Mouse (Mus musculus): ENCODE data around the gene Yrdc. TPM values are rescaled to one million over a fixed set of nuclear protein-coding genes. Genes with fewer than 3 reads are reported as not detected.

Yrdc gene
- polyA plus RNA-seq, 1 experiment from 2014 or later: 41.0 TPM

- H3K4me3 ChIP-seq (ENCODE audit: low read depth, low read length): no peak overlapping the region
- no peak for DNase-seq (ENCODE audit: low spot score)
- 73% methylated on average over 7 of the region's 7 CpGs for WGBS
- no peaks in the 10 kb centered on the region for H3K4me1 ChIP-seq (ENCODE audit: control insufficient read depth, insufficient read depth, low read length)
- H3K9ac ChIP-seq (replicated peaks; ENCODE audit: low read length): no peak overlapping the region
- no peak for ATAC-seq (replicated peaks; ENCODE audit: insufficient number of reproducible peaks, low FRiP score, low TSS enrichment, low read depth)
- H3K9me3 ChIP-seq (replicated peaks; ENCODE audit: control insufficient read depth, low read length): no peaks in the 10 kb centered on the region
- H3K4me2 ChIP-seq (ENCODE audit: low read depth, low read length): no peak overlapping the region
- no peak overlapping the region for H3K27ac ChIP-seq (replicated peaks; ENCODE audit: low read depth, low read length)
- peaks cover 20% of the 10 kb centered on the region for H3K27me3 ChIP-seq (ENCODE audit: control insufficient read depth, insufficient read depth, low read length)
- no peaks in the 10 kb centered on the region for H3K36me3 ChIP-seq (replicated peaks; ENCODE audit: control insufficient read depth, insufficient read depth, low read depth, low read length)
These were observed 38.2 kb downstream of the Yrdc start for GRCm38 (mm10) chr4:124888702-124889101.

- no peak overlapping the region for H3K4me3 ChIP-seq (ENCODE audit: low read depth, low read length)
- no peaks in the 10 kb centered on the region for H3K36me3 ChIP-seq (replicated peaks; ENCODE audit: control insufficient read depth, insufficient read depth, low read depth, low read length)
- H3K27ac ChIP-seq (replicated peaks; ENCODE audit: low read depth, low read length): no peak overlapping the region
- peaks cover 33% of the 10 kb centered on the region for H3K27me3 ChIP-seq (ENCODE audit: control insufficient read depth, insufficient read depth, low read length)
- DNase-seq (ENCODE audit: low spot score) (no peak), ATAC-seq (replicated peaks; ENCODE audit: insufficient number of reproducible peaks, low FRiP score, low TSS enrichment, low read depth) (no peak)
- WGBS: 92% methylated on average over 2 of the region's 2 CpGs
- H3K4me1 ChIP-seq (ENCODE audit: control insufficient read depth, insufficient read depth, low read length): 0 out of 2 replicates have a peak, but pooled peaks cover 5% of the 10 kb centered on the region
- H3K9me3 ChIP-seq (replicated peaks; ENCODE audit: control insufficient read depth, low read length): no peaks in the 10 kb centered on the region
- no peak overlapping the region for H3K4me2 ChIP-seq (ENCODE audit: low read depth, low read length)
- no peak overlapping the region for H3K9ac ChIP-seq (replicated peaks; ENCODE audit: low read length)
These were observed 39.5 kb downstream of the Yrdc start for GRCm38 (mm10) chr4:124889935-124890334.

- Histone ChIP-seq H3K4me2 (ENCODE audit: low read depth, low read length) (no peak overlapping the region), H3K4me3 (ENCODE audit: low read depth, low read length) (no peak overlapping the region), H3K27me3 (ENCODE audit: control insufficient read depth, insufficient read depth, low read length) (peaks cover 36% of the 10 kb centered on the region), H3K4me1 (ENCODE audit: control insufficient read depth, insufficient read depth, low read length) (0 out of 2 replicates have a peak, but pooled peaks cover 6% of the 10 kb centered on the region), H3K9ac (replicated peaks; ENCODE audit: low read length) (no peak overlapping the region), H3K36me3 (replicated peaks; ENCODE audit: control insufficient read depth, insufficient read depth, low read depth, low read length) (no peaks in the 10 kb centered on the region), H3K9me3 (replicated peaks; ENCODE audit: control insufficient read depth, low read length) (no peaks in the 10 kb centered on the region), H3K27ac (replicated peaks; ENCODE audit: low read depth, low read length) (no peak overlapping the region)
- 82% methylated on average over 5 of the region's 5 CpGs for WGBS
- DNase-seq (ENCODE audit: low spot score) (no peak), ATAC-seq (replicated peaks; ENCODE audit: insufficient number of reproducible peaks, low FRiP score, low TSS enrichment, low read depth) (no peak)
These were observed 40.4 kb downstream of the Yrdc start for GRCm38 (mm10) chr4:124890831-124891230.

GRCm38 (mm10) chr4:124893769-124894168, 43.3 kb downstream of the Yrdc start:
- Histone ChIP-seq H3K27me3 (ENCODE audit: control insufficient read depth, insufficient read depth, low read length) (peaks cover 41% of the 10 kb centered on the region), H3K9me3 (replicated peaks; ENCODE audit: control insufficient read depth, low read length) (no peaks in the 10 kb centered on the region), H3K4me3 (ENCODE audit: low read depth, low read length) (no peak overlapping the region), H3K9ac (replicated peaks; ENCODE audit: low read length) (no peak overlapping the region), H3K4me2 (ENCODE audit: low read depth, low read length) (no peak overlapping the region), H3K36me3 (replicated peaks; ENCODE audit: control insufficient read depth, insufficient read depth, low read depth, low read length) (no peaks in the 10 kb centered on the region), H3K4me1 (ENCODE audit: control insufficient read depth, insufficient read depth, low read length) (0 out of 2 replicates have a peak, but pooled peaks cover 6% of the 10 kb centered on the region), H3K27ac (replicated peaks; ENCODE audit: low read depth, low read length) (no peak overlapping the region)
- DNase-seq (ENCODE audit: low spot score) (no peak), ATAC-seq (replicated peaks; ENCODE audit: insufficient number of reproducible peaks, low FRiP score, low TSS enrichment, low read depth) (no peak)
- WGBS: 32% methylated on average over 6 of the region's 6 CpGs

- Histone ChIP-seq H3K9me3 (replicated peaks; ENCODE audit: control insufficient read depth, low read length) (no peaks in the 10 kb centered on the region), H3K4me2 (ENCODE audit: low read depth, low read length) (peak overlapping the region; percentile 76), H3K9ac (replicated peaks; ENCODE audit: low read length) (peak overlapping the region; percentile 22), H3K36me3 (replicated peaks; ENCODE audit: control insufficient read depth, insufficient read depth, low read depth, low read length) (no peaks in the 10 kb centered on the region), H3K4me3 (ENCODE audit: low read depth, low read length) (peak overlapping the region; percentile 40), H3K27me3 (ENCODE audit: control insufficient read depth, insufficient read depth, low read length) (peaks cover 43% of the 10 kb centered on the region), H3K4me1 (ENCODE audit: control insufficient read depth, insufficient read depth, low read length) (0 out of 2 replicates have a peak, but pooled peaks cover 8% of the 10 kb centered on the region), H3K27ac (replicated peaks; ENCODE audit: low read depth, low read length) (no peak overlapping the region)
- ATAC-seq (replicated peaks; ENCODE audit: insufficient number of reproducible peaks, low FRiP score, low TSS enrichment, low read depth) (0 out of 2 replicates have a peak, but pooled peaks have one; percentile 49), DNase-seq (ENCODE audit: low spot score) (no peak)
- WGBS: 2% methylated on average over 83 of the region's 83 CpGs
These were observed 44.3 kb downstream of the Yrdc start for GRCm38 (mm10) chr4:124894508-124895428.

GRCm38 (mm10) chr4:124898428-124898827, 47.9 kb downstream of the Yrdc start:
- Histone ChIP-seq H3K4me1 (ENCODE audit: control insufficient read depth, insufficient read depth, low read length) (0 out of 2 replicates have a peak, but pooled peaks cover 8% of the 10 kb centered on the region), H3K27me3 (ENCODE audit: control insufficient read depth, insufficient read depth, low read length) (peaks cover 30% of the 10 kb centered on the region)

GRCm38 (mm10) chr4:124899906-124900305, 49.4 kb downstream of the Yrdc start:
- Histone ChIP-seq H3K4me1 (ENCODE audit: control insufficient read depth, insufficient read depth, low read length) (0 out of 2 replicates have a peak, but pooled peaks cover 3% of the 10 kb centered on the region), H3K4me2 (ENCODE audit: low read depth, low read length) (no peak overlapping the region), H3K9me3 (replicated peaks; ENCODE audit: control insufficient read depth, low read length) (no peaks in the 10 kb centered on the region), H3K27ac (replicated peaks; ENCODE audit: low read depth, low read length) (no peak overlapping the region), H3K4me3 (ENCODE audit: low read depth, low read length) (no peak overlapping the region), H3K27me3 (ENCODE audit: control insufficient read depth, insufficient read depth, low read length) (peaks cover 16% of the 10 kb centered on the region), H3K9ac (replicated peaks; ENCODE audit: low read length) (no peak overlapping the region), H3K36me3 (replicated peaks; ENCODE audit: control insufficient read depth, insufficient read depth, low read depth, low read length) (no peaks in the 10 kb centered on the region)
- ATAC-seq (replicated peaks; ENCODE audit: insufficient number of reproducible peaks, low FRiP score, low TSS enrichment, low read depth): no peak
- WGBS: 56% methylated on average over 5 of the region's 5 CpGs
- DNase-seq (ENCODE audit: low spot score): no peak

More at GRCm38 (mm10) chr4:124898428-124898827, 47.9 kb downstream of the Yrdc start:
- H3K9me3 ChIP-seq (replicated peaks; ENCODE audit: control insufficient read depth, low read length): no peaks in the 10 kb centered on the region
- WGBS: 41% methylated on average over 10 of the region's 10 CpGs
- no peak for DNase-seq (ENCODE audit: low spot score)
- no peak overlapping the region for H3K9ac ChIP-seq (replicated peaks; ENCODE audit: low read length)
- no peak overlapping the region for H3K27ac ChIP-seq (replicated peaks; ENCODE audit: low read depth, low read length)
- H3K36me3 ChIP-seq (replicated peaks; ENCODE audit: control insufficient read depth, insufficient read depth, low read depth, low read length): no peaks in the 10 kb centered on the region
- ATAC-seq (replicated peaks; ENCODE audit: insufficient number of reproducible peaks, low FRiP score, low TSS enrichment, low read depth): no peak
- H3K4me3 ChIP-seq (ENCODE audit: low read depth, low read length): no peak overlapping the region
- H3K4me2 ChIP-seq (ENCODE audit: low read depth, low read length): no peak overlapping the region

All from embryonic facial prominence, embryonic 11.5 days (tissue).